Mouse (Mus musculus): ENCODE data around the gene Shroom3. TPM values are rescaled to one million over a fixed set of nuclear protein-coding genes. Genes with fewer than 3 reads are reported as not detected.

The Shroom3 gene
- polyA plus RNA-seq, 1 experiment, result 0.57 TPM

DNA sequence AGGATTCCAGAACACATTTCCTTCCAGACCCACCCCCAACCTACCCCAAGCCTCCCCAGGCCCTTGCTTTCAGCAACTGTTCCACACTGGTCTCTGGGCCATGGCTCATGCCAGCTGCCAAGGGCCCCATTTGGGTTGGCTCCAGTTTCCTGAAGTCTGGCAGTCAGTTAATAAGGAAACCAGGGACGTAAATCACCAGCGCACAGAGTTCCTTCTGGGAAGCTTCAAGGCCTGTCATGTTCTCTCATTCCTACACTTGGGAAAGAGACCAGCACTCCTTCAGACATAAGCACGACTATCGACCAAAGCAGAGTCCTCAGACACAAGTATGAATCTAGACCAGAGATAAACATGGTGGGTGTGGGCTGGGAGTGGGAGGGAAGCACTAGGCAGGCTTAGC is 202.9 kb downstream of the Shroom3 start:
- no peaks in the 10 kb centered on the region for H3K79me2 ChIP-seq (ENCODE audit: control insufficient read depth, insufficient read depth)
- no peaks in the 10 kb centered on the region for H3K27me3 ChIP-seq (ENCODE audit: control insufficient read depth, insufficient read depth, insufficient read length)
- no peak for TF ChIP-seq MYOG (IDR thresholded peaks at IDR 0.05; ENCODE audit: control insufficient read depth, extremely low read depth, insufficient read length)
- no peak for TF ChIP-seq CTCF (IDR thresholded peaks at IDR 0.05; ENCODE audit: control insufficient read depth, insufficient read depth, insufficient read length)
- no peak for TF ChIP-seq MAX (IDR thresholded peaks at IDR 0.05)
- no peak for TF ChIP-seq FOSL1 (IDR thresholded peaks at IDR 0.05; ENCODE audit: insufficient read depth, low read length, poor library complexity, severe bottlenecking)
- no peak for TF ChIP-seq CEBPB (IDR thresholded peaks at IDR 0.05; ENCODE audit: low read depth)
- TF ChIP-seq MYOD1 (IDR thresholded peaks at IDR 0.05; ENCODE audit: control insufficient read depth, insufficient read length, low read depth), result no peak
- TF ChIP-seq USF1 (IDR thresholded peaks at IDR 0.05; ENCODE audit: low read depth), result no peak
- no peaks in the 10 kb centered on the region for H3K36me3 ChIP-seq (ENCODE audit: control insufficient read depth, insufficient read depth)
- H3K79me3 ChIP-seq (ENCODE audit: low read depth), result no peaks in the 10 kb centered on the region
- no peak overlapping the region for H3K4me3 ChIP-seq (ENCODE audit: insufficient read depth, poor library complexity, severe bottlenecking)
- no peak overlapping the region for H3ac ChIP-seq (ENCODE audit: control insufficient read depth, insufficient read length, low read depth)

GRCm38 (mm10) chr5:92887501-92887900 is 204.3 kb downstream of the Shroom3 start:
- Histone ChIP-seq H3K27me3 (ENCODE audit: control insufficient read depth, insufficient read depth, insufficient read length) (no peaks in the 10 kb centered on the region), H3K36me3 (ENCODE audit: control insufficient read depth, insufficient read depth) (no peaks in the 10 kb centered on the region), H3K79me2 (ENCODE audit: control insufficient read depth, insufficient read depth) (no peaks in the 10 kb centered on the region), H3ac (ENCODE audit: control insufficient read depth, insufficient read length, low read depth) (no peak overlapping the region), H3K79me3 (ENCODE audit: low read depth) (no peaks in the 10 kb centered on the region), H3K4me3 (ENCODE audit: insufficient read depth, poor library complexity, severe bottlenecking) (no peak overlapping the region)
- no peak for TF ChIP-seq CTCF (IDR thresholded peaks at IDR 0.05; ENCODE audit: control insufficient read depth, insufficient read depth, insufficient read length)
- no peak for TF ChIP-seq MYOG (IDR thresholded peaks at IDR 0.05; ENCODE audit: control insufficient read depth, extremely low read depth, insufficient read length)
- TF ChIP-seq MAX (IDR thresholded peaks at IDR 0.05), result no peak
- no peak for TF ChIP-seq CEBPB (IDR thresholded peaks at IDR 0.05; ENCODE audit: low read depth)
- TF ChIP-seq USF1 (IDR thresholded peaks at IDR 0.05; ENCODE audit: low read depth), result no peak
- TF ChIP-seq FOSL1 (IDR thresholded peaks at IDR 0.05; ENCODE audit: insufficient read depth, low read length, poor library complexity, severe bottlenecking), result no peak
- no peak for TF ChIP-seq MYOD1 (IDR thresholded peaks at IDR 0.05; ENCODE audit: control insufficient read depth, insufficient read length, low read depth)

DNA sequence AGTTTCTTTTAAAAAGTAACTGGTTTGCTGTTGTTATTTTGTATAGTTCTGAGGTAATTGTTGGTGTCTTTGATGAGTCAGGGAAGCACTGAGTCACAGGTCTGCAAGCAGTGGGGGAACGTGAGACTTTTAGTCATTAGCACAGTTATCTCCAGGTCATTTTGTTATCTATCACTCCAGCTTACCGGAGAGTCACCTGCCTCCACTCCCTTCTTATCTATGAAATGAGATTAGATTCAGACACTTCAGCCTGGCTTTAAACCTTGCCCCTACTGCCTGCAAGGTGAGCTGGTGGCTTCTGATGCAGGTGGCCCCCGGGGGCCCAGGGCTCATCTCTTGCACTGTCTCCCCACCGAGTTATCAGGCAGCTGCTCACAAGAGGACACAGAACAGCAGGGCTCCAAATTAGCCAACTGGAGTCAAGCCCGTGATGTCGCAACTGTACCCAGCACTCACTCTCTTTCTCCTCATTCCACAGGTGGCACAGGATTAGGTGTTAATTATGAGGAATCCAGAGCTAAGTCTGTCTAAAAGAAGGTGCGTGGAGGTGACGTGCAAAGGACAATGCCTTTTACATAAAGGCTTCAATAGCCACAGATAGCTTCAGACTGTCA is 205.5 kb downstream of the Shroom3 start:
- H3K79me2 ChIP-seq (ENCODE audit: control insufficient read depth, insufficient read depth), result no peaks in the 10 kb centered on the region
- no peaks in the 10 kb centered on the region for H3K27me3 ChIP-seq (ENCODE audit: control insufficient read depth, insufficient read depth, insufficient read length)
- H3K36me3 ChIP-seq (ENCODE audit: control insufficient read depth, insufficient read depth), result no peaks in the 10 kb centered on the region
- no peaks in the 10 kb centered on the region for H3K79me3 ChIP-seq (ENCODE audit: low read depth)
- no peak overlapping the region for H3ac ChIP-seq (ENCODE audit: control insufficient read depth, insufficient read length, low read depth)
- no peak for TF ChIP-seq MAX (IDR thresholded peaks at IDR 0.05)
- no peak for TF ChIP-seq MYOD1 (IDR thresholded peaks at IDR 0.05; ENCODE audit: control insufficient read depth, insufficient read length, low read depth)
- no peak for TF ChIP-seq USF1 (IDR thresholded peaks at IDR 0.05; ENCODE audit: low read depth)
- TF ChIP-seq FOSL1 (IDR thresholded peaks at IDR 0.05; ENCODE audit: insufficient read depth, low read length, poor library complexity, severe bottlenecking), result no peak
- TF ChIP-seq CEBPB (IDR thresholded peaks at IDR 0.05; ENCODE audit: low read depth), result no peak
- TF ChIP-seq MYOG (IDR thresholded peaks at IDR 0.05; ENCODE audit: control insufficient read depth, extremely low read depth, insufficient read length), result no peak
- TF ChIP-seq CTCF (IDR thresholded peaks at IDR 0.05; ENCODE audit: control insufficient read depth, insufficient read depth, insufficient read length), result no peak
- H3K4me3 ChIP-seq (ENCODE audit: insufficient read depth, poor library complexity, severe bottlenecking), result no peak overlapping the region

DNA sequence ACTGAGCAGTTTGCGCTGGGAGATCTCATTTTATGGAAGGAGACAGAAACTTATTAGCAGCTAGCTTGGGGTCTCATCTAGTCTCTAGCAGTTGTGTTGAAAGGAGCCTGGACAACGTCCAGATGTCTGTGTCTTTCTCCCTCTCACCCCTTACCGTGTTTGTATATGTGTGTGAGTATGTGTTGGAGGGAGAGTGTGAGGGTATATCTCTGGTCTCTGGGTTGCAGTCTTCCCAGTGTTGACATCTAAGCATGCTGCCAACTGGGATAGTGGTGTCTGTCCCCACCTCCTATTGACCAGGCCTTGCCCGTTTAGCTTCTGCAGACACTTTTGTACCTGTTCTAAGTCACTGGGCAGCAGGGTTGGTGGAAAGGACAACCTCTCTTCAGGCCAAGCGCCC is 207.7 kb downstream of the Shroom3 start:
- Histone ChIP-seq H3K79me2 (ENCODE audit: control insufficient read depth, insufficient read depth) (no peaks in the 10 kb centered on the region), H3K27me3 (ENCODE audit: control insufficient read depth, insufficient read depth, insufficient read length) (no peaks in the 10 kb centered on the region), H3K79me3 (ENCODE audit: low read depth) (no peaks in the 10 kb centered on the region), H3K36me3 (ENCODE audit: control insufficient read depth, insufficient read depth) (no peaks in the 10 kb centered on the region), H3ac (ENCODE audit: control insufficient read depth, insufficient read length, low read depth) (no peak overlapping the region), H3K4me3 (ENCODE audit: insufficient read depth, poor library complexity, severe bottlenecking) (no peak overlapping the region)
- no peak for TF ChIP-seq MAX (IDR thresholded peaks at IDR 0.05)
- no peak for TF ChIP-seq CTCF (IDR thresholded peaks at IDR 0.05; ENCODE audit: control insufficient read depth, insufficient read depth, insufficient read length)
- TF ChIP-seq MYOG (IDR thresholded peaks at IDR 0.05; ENCODE audit: control insufficient read depth, extremely low read depth, insufficient read length), result no peak

DNA sequence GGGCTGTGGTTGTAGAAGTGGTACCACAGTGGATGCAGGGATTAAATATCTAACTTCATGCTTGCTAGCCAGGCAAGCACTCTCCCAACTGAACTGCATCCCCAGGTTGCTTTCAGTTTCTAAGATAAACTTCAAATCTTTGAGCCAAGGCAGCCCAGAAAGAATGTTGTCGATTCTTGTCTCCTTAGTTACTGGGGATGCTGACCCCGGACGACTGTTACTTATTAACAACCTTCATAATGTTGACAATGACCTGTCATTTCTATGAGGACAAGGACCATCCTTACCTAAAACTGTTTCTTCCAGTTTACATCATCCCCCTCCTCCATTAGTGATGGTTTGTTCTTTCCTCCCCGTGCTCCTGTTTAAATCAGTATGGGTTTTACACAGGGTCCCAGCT is 210.0 kb downstream of the Shroom3 start:
- peaks cover 8% of the 10 kb centered on the region for H3K27me3 ChIP-seq (ENCODE audit: control insufficient read depth, insufficient read depth, insufficient read length)
- H3K4me3 ChIP-seq (ENCODE audit: insufficient read depth, poor library complexity, severe bottlenecking), result no peak overlapping the region
- H3K36me3 ChIP-seq (ENCODE audit: control insufficient read depth, insufficient read depth), result no peaks in the 10 kb centered on the region
- H3K79me2 ChIP-seq (ENCODE audit: control insufficient read depth, insufficient read depth), result no peaks in the 10 kb centered on the region
- H3ac ChIP-seq (ENCODE audit: control insufficient read depth, insufficient read length, low read depth), result no peak overlapping the region
- no peaks in the 10 kb centered on the region for H3K79me3 ChIP-seq (ENCODE audit: low read depth)
- no peak for TF ChIP-seq USF1 (IDR thresholded peaks at IDR 0.05; ENCODE audit: low read depth)
- no peak for TF ChIP-seq FOSL1 (IDR thresholded peaks at IDR 0.05; ENCODE audit: insufficient read depth, low read length, poor library complexity, severe bottlenecking)
- no peak for TF ChIP-seq MYOG (IDR thresholded peaks at IDR 0.05; ENCODE audit: control insufficient read depth, extremely low read depth, insufficient read length)
- no peak for TF ChIP-seq CEBPB (IDR thresholded peaks at IDR 0.05; ENCODE audit: low read depth)
- no peak for TF ChIP-seq MAX (IDR thresholded peaks at IDR 0.05)
- no peak for TF ChIP-seq CTCF (IDR thresholded peaks at IDR 0.05; ENCODE audit: control insufficient read depth, insufficient read depth, insufficient read length)
- TF ChIP-seq MYOD1 (IDR thresholded peaks at IDR 0.05; ENCODE audit: control insufficient read depth, insufficient read length, low read depth), result no peak

- Histone ChIP-seq H3ac (ENCODE audit: control insufficient read depth, insufficient read length, low read depth) (no peak overlapping the region), H3K4me3 (ENCODE audit: insufficient read depth, poor library complexity, severe bottlenecking) (no peak overlapping the region), H3K27me3 (ENCODE audit: control insufficient read depth, insufficient read depth, insufficient read length) (peaks cover 12% of the 10 kb centered on the region), H3K79me2 (ENCODE audit: control insufficient read depth, insufficient read depth) (no peaks in the 10 kb centered on the region), H3K79me3 (ENCODE audit: low read depth) (no peaks in the 10 kb centered on the region), H3K36me3 (ENCODE audit: control insufficient read depth, insufficient read depth) (no peaks in the 10 kb centered on the region)
- TF ChIP-seq FOSL1 (IDR thresholded peaks at IDR 0.05; ENCODE audit: insufficient read depth, low read length, poor library complexity, severe bottlenecking) (no peak), CTCF (IDR thresholded peaks at IDR 0.05; ENCODE audit: control insufficient read depth, insufficient read depth, insufficient read length) (no peak), MAX (IDR thresholded peaks at IDR 0.05) (no peak), MYOG (IDR thresholded peaks at IDR 0.05; ENCODE audit: control insufficient read depth, extremely low read depth, insufficient read length) (no peak), CEBPB (IDR thresholded peaks at IDR 0.05; ENCODE audit: low read depth) (no peak), MYOD1 (IDR thresholded peaks at IDR 0.05; ENCODE audit: control insufficient read depth, insufficient read length, low read depth) (no peak), USF1 (IDR thresholded peaks at IDR 0.05; ENCODE audit: low read depth) (no peak)
Observed at GRCm38 (mm10) chr5:92893711-92894110, 210.5 kb downstream of the Shroom3 start.
